Mouse (Mus musculus) myocyte (in vitro differentiated cells): Measurements from ENCODE around the gene Nol8. TPM values are rescaled to one million over a fixed set of nuclear protein-coding genes. Genes with fewer than 3 reads are reported as not detected.

Source experiments
- H3K27me3 ChIP-seq: one replicate; pipeline ENCODE4 v1.6.1; 2011; ENCODE audit not compliant: control insufficient read depth, insufficient read depth, insufficient read length
- H3K36me3 ChIP-seq: one replicate; pipeline ENCODE4 v1.6.1; 2011; ENCODE audit not compliant: control insufficient read depth, insufficient read depth
- H3K4me2 ChIP-seq: one replicate; pipeline ENCODE4 v1.6.1; 2011; ENCODE audit warnings: low read depth, control low read depth
- H3K4me3 ChIP-seq: one replicate; pipeline ENCODE4 v1.5.1; 2011; ENCODE audit warnings: mild to moderate bottlenecking, control low read depth, moderate library complexity
- H3K79me2 ChIP-seq: one replicate; pipeline ENCODE4 v1.6.1; 2011; ENCODE audit not compliant: control insufficient read depth, insufficient read depth
- H3ac ChIP-seq: one replicate; pipeline ENCODE4 v1.6.1; 2011; ENCODE audit not compliant: control insufficient read depth, insufficient read length
- CEBPB ChIP-seq: IDR thresholded peaks from 2 replicates; pipeline ENCODE4 v1.6.1; 2011; ENCODE audit warnings: mild to moderate bottlenecking, moderate library complexity; ENCODE audit not compliant: poor library complexity, insufficient read depth, severe bottlenecking
- E2F4 ChIP-seq: IDR thresholded peaks from one replicate; pipeline ENCODE4 v1.6.1; 2011; ENCODE audit warnings: mild to moderate bottlenecking, control low read depth, moderate library complexity; ENCODE audit not compliant: insufficient read depth
- MAX ChIP-seq: IDR thresholded peaks from one replicate; pipeline ENCODE4 v1.6.1; 2011; ENCODE audit warnings: low read depth, mild to moderate bottlenecking, control low read depth
- MYOD1 ChIP-seq, 3 experiments: IDR thresholded peaks; one replicate each; pipeline ENCODE4 v1.6.1; 2011; ENCODE audit warnings: control low read depth in 2 of 3, low read depth in 2 of 3, mild to moderate bottlenecking in 2 of 3, moderate library complexity in 1 of 3; ENCODE audit not compliant: insufficient read length in 2 of 3, control insufficient read depth in 1 of 3
- MYOG ChIP-seq, 3 experiments: IDR thresholded peaks; one replicate each; pipeline ENCODE4 v1.6.1; 2011; ENCODE audit warnings: control low read depth in 2 of 3, low read depth in 2 of 3, mild to moderate bottlenecking in 2 of 3; ENCODE audit not compliant: insufficient read length in 2 of 3, control insufficient read depth in 1 of 3, insufficient read depth in 1 of 3
- POLR2A ChIP-seq: IDR thresholded peaks from one replicate; pipeline ENCODE4 v1.6.1; 2011; ENCODE audit warnings: low read depth, mild to moderate bottlenecking, control low read depth, moderate library complexity; ENCODE audit not compliant: insufficient read length
- POLR2AphosphoS2 ChIP-seq: IDR thresholded peaks from one replicate; pipeline ENCODE4 v1.6.1; 2011; ENCODE audit warnings: low read depth, control low read depth; ENCODE audit not compliant: insufficient read length
- REST ChIP-seq: IDR thresholded peaks from one replicate; pipeline ENCODE4 v1.6.1; 2011; ENCODE audit warnings: mild to moderate bottlenecking, control low read depth, moderate library complexity; ENCODE audit not compliant: insufficient read depth, insufficient read length
- SRF ChIP-seq: IDR thresholded peaks from one replicate; pipeline ENCODE4 v1.6.1; 2011; ENCODE audit warnings: low read depth; ENCODE audit not compliant: control insufficient read depth, insufficient read length
- TCF12 ChIP-seq: IDR thresholded peaks from one replicate; pipeline ENCODE4 v1.6.1; 2011; ENCODE audit warnings: mild to moderate bottlenecking, control low read depth; ENCODE audit not compliant: poor library complexity, insufficient read depth, severe bottlenecking
- TCF3 ChIP-seq: IDR thresholded peaks from one replicate; pipeline ENCODE4 v1.6.1; 2011; ENCODE audit warnings: low read depth, control low read depth; ENCODE audit not compliant: insufficient read length
- USF1 ChIP-seq: IDR thresholded peaks from one replicate; pipeline ENCODE4 v1.6.1; 2011; ENCODE audit warnings: low read depth, mild to moderate bottlenecking, control low read depth, moderate library complexity
- polyA plus RNA-seq: library from polyadenylated mRNA; unstranded; fragments of >200 nt; fragmentation: generic; extraction: Trizol; gene quantifications from one replicate; pipeline ENCODE4 v1.2.1, GENCODE M21; 2012; ENCODE audit warnings: missing spikeins

Gene Nol8
- 3.0 TPM for polyA plus RNA-seq

- peak within 1 kb of the TSS; percentile 23 for H3ac ChIP-seq
- H3K27me3 ChIP-seq: no peaks in the 10 kb centered on the region
- H3K36me3 ChIP-seq: peaks cover 19% of the 10 kb centered on the region
- peaks cover 25% of the 10 kb centered on the region for H3K79me2 ChIP-seq
- TF ChIP-seq MYOG (IDR thresholded peaks at IDR 0.05; ENCODE audit: control insufficient read depth in 1 of 3, insufficient read depth in 1 of 3, insufficient read length in 2 of 3, low read depth in 2 of 3) (no peak), POLR2A (peak; percentile 45), MYOD1 (IDR thresholded peaks at IDR 0.05; ENCODE audit: control insufficient read depth in 1 of 3, insufficient read length in 2 of 3, low read depth in 2 of 3) (peak in 1 of 3 experiments; percentile 14), CEBPB (no peak), E2F4 (peak; percentile 99), POLR2AphosphoS2 (no peak), REST (no peak)
- H3K4me2 ChIP-seq: peak within 1 kb of the TSS; percentile 98
- peak within 1 kb of the TSS; percentile 60 for H3K4me3 ChIP-seq
Observed at GRCm38 (mm10) chr13:49652481-49653179, at the start of gene Nol8, which contains the start of gene Cenpp. Gene Nol8 (plus strand): TSS chr13:49653078. Gene Cenpp (minus strand): TSS chr13:49652785.

GRCm38 (mm10) chr13:49603603-49604002, 49.3 kb upstream of the Nol8 start:
- no peak for TF ChIP-seq MYOD1 (IDR thresholded peaks at IDR 0.05; ENCODE audit: control insufficient read depth in 1 of 3, insufficient read length in 2 of 3, low read depth in 2 of 3)
- TF ChIP-seq CEBPB: no peak
- TF ChIP-seq SRF: no peak
- TF ChIP-seq TCF12: no peak
- no peak for TF ChIP-seq MAX
- no peak for TF ChIP-seq MYOG (IDR thresholded peaks at IDR 0.05; ENCODE audit: control insufficient read depth in 1 of 3, insufficient read depth in 1 of 3, insufficient read length in 2 of 3, low read depth in 2 of 3)
- TF ChIP-seq TCF3: no peak
- no peak for TF ChIP-seq E2F4
- no peak for TF ChIP-seq USF1
- no peak for TF ChIP-seq REST
- no peak for TF ChIP-seq POLR2A
- TF ChIP-seq POLR2AphosphoS2: no peak
- Histone ChIP-seq H3ac (no peak overlapping the region), H3K4me2 (no peak overlapping the region)

GRCm38 (mm10) chr13:49607714-49608113, 45.2 kb upstream of the Nol8 start, which contains the start of gene Ogn:
Gene Ogn (plus strand): TSS chr13:49608046.
- Histone ChIP-seq H3K4me2 (peak within 1 kb of the TSS; percentile 78), H3K36me3 (peaks cover 16% of the 10 kb centered on the region), H3ac (no peak within 1 kb of the TSS), H3K27me3 (no peaks in the 10 kb centered on the region), H3K4me3 (peak within 1 kb of the TSS; percentile 22), H3K79me2 (peaks cover 21% of the 10 kb centered on the region)
- TF ChIP-seq SRF (no peak), MYOG (IDR thresholded peaks at IDR 0.05; ENCODE audit: control insufficient read depth in 1 of 3, insufficient read depth in 1 of 3, insufficient read length in 2 of 3, low read depth in 2 of 3) (peak in 2 of 3 experiments; percentile 35 to 47), MYOD1 (IDR thresholded peaks at IDR 0.05; ENCODE audit: control insufficient read depth in 1 of 3, insufficient read length in 2 of 3, low read depth in 2 of 3) (peak in 2 of 3 experiments; percentile 41 to 68), USF1 (no peak), REST (no peak), E2F4 (no peak), MAX (peak; percentile 56), POLR2A (no peak), TCF12 (peak; percentile 6), POLR2AphosphoS2 (no peak), CEBPB (no peak), TCF3 (no peak)

More at GRCm38 (mm10) chr13:49603603-49604002, 49.3 kb upstream of the Nol8 start:
- H3K79me2 ChIP-seq: peaks cover 9% of the 10 kb centered on the region
- H3K36me3 ChIP-seq: no peaks in the 10 kb centered on the region
- no peak overlapping the region for H3K4me3 ChIP-seq
- H3K27me3 ChIP-seq: no peaks in the 10 kb centered on the region

DNA sequence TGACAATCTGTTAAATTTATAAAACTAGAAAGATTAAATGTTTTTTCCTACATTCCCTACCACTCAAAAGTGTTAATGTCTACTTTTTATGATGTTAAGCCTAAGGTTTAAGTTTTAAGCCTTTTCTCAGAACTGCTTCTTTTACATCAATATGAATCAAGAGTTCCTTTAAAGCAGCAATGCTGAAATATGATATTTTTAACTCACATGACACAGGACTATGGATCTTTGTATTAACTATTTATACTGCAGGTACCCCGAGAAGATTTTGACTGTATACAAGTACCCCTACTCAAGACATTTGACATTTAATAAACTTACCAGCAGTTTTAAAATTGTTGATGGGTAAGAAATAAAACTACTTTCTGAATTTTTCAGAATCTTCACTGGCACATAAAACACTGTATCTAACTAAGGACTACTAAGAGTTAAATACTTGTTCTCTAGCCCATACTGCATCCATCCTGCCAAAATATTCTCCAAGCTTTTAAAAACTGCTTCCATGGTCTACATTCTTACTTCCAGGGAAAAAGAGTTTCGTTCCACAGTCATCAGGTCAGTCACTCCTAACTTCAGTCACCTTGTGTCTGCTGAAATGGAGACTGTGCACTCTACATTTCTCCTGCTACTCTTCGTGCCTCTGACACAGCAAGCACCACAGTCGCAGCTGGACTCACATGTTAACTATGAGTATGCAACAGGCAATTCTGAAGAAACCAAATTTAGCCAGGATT, 44.1 kb upstream of the Nol8 start:
- TF ChIP-seq MAX: no peak
- TF ChIP-seq POLR2A: no peak
- TF ChIP-seq POLR2AphosphoS2: no peak
- TF ChIP-seq REST: no peak
- no peak for TF ChIP-seq MYOD1 (IDR thresholded peaks at IDR 0.05; ENCODE audit: control insufficient read depth in 1 of 3, insufficient read length in 2 of 3, low read depth in 2 of 3)
- no peak for TF ChIP-seq E2F4
- no peak for TF ChIP-seq MYOG (IDR thresholded peaks at IDR 0.05; ENCODE audit: control insufficient read depth in 1 of 3, insufficient read depth in 1 of 3, insufficient read length in 2 of 3, low read depth in 2 of 3)
- TF ChIP-seq SRF: no peak
- TF ChIP-seq TCF3: no peak
- no peak for TF ChIP-seq CEBPB
- no peak for TF ChIP-seq USF1
- no peak for TF ChIP-seq TCF12
- Histone ChIP-seq H3K79me2 (peaks cover 21% of the 10 kb centered on the region), H3K4me3 (peak overlapping the region; percentile 22), H3K36me3 (peaks cover 16% of the 10 kb centered on the region), H3K27me3 (no peaks in the 10 kb centered on the region), H3ac (no peak overlapping the region), H3K4me2 (peak overlapping the region; percentile 78)
